Mouse (Mus musculus) intestine, postnatal 0 days (tissue): ENCODE measurements at regions not wholly inside any gene's neighbourhood (a gene's known extent, or its start where the extent isn't known, plus 50 kb on each side); places are given as distances from the start of the nearest gene placed in this dataset.

Experiments
- ATAC-seq: fragments of 200-750 bp; cut with Nextera tagmentation; 2 replicates; pipeline ENCODE4 v1.8.0; 2017; ENCODE audit warnings: mild to moderate bottlenecking, moderate TSS enrichment, moderate library complexity
- H3K27ac ChIP-seq: fragments of 300-500 bp; sonication (generic); 2 replicates; pipeline ENCODE4 v1.5.1; 2014; ENCODE audit warnings: mild to moderate bottlenecking, low read depth, low read length, moderate library complexity
- H3K27me3 ChIP-seq: fragments of 300-500 bp; sonication (generic); replicated peaks from 2 replicates; pipeline ENCODE4 v1.6.1; 2014; ENCODE audit warnings: low read length, mixed read lengths; ENCODE audit not compliant: control insufficient read depth, insufficient read depth
- H3K36me3 ChIP-seq: fragments of 300-500 bp; sonication (generic); 2 replicates; pipeline ENCODE4 v1.6.1; 2014; ENCODE audit warnings: mild to moderate bottlenecking, moderate library complexity; ENCODE audit not compliant: control insufficient read depth, insufficient read depth
- H3K4me1 ChIP-seq: fragments of 300-500 bp; sonication (generic); replicated peaks from 2 replicates; pipeline ENCODE4 v1.6.1; 2014; ENCODE audit warnings: antibody characterized with exemption, low read length, mixed read lengths; ENCODE audit not compliant: control insufficient read depth, insufficient read depth
- H3K4me2 ChIP-seq: fragments of 300-500 bp; sonication (generic); replicated peaks from 2 replicates; pipeline ENCODE4 v1.6.1; 2014; ENCODE audit warnings: low read depth, mild to moderate bottlenecking, moderate library complexity
- H3K4me3 ChIP-seq: fragments of 300-500 bp; sonication (generic); 2 replicates; pipeline ENCODE4 v1.5.1; 2014; ENCODE audit warnings: low read depth, low read length
- H3K9ac ChIP-seq: fragments of 300-500 bp; sonication (generic); 2 replicates; pipeline ENCODE4 v1.6.1; 2014; ENCODE audit warnings: mild to moderate bottlenecking, low read depth, low read length
- H3K9me3 ChIP-seq: fragments of 300-500 bp; sonication (generic); 2 replicates; pipeline ENCODE4 v1.6.1; 2016; ENCODE audit warnings: mixed run types; ENCODE audit not compliant: control insufficient read depth
- CTCF ChIP-seq: sonication (generic); IDR thresholded peaks from 2 replicates; pipeline ENCODE4 v1.5.1; 2016; ENCODE audit warnings: low read depth, mild to moderate bottlenecking, control low read depth, antibody characterized with exemption, moderate library complexity
- WGBS: fragments of 180-500 bp; shearing (Covaris S2); extraction: QIAGEN DNeasy Blood & Tissue Kit; methylation state at CpG from one replicate; pipeline ENCODE4 v1.1.7; 2014; 5-methylcytosine and 5-hydroxymethylcytosine counted together

DNA sequence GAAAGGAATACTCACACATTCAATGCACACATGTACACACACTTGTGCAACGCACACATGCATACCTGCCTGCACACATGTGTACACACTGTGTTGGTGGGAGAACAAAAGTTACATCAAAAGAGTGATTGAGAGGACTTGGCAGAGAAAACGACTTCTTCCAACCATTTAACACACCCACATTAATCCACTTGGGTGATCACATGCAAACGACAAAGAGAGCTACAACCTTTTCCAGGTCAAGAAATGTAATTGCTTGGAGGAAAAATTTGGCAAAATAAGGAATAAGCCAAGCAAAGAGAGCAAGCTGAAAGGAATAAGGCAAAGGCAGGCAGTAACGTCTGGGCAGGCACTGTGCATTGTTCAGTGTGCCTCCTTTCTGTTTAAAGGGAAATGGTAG is 67.3 kb downstream of the C1d start:
- Histone ChIP-seq H3K27me3 (no peaks in the 10 kb centered on the region), H3K4me1 (no peaks in the 10 kb centered on the region), H3K9ac (no peak overlapping the region), H3K9me3 (no peaks in the 10 kb centered on the region), H3K27ac (no peak overlapping the region), H3K4me2 (no peak overlapping the region), H3K4me3 (no peak overlapping the region), H3K36me3 (no peaks in the 10 kb centered on the region)
- ATAC-seq, result no peak
- no peak for TF ChIP-seq CTCF
- 61% methylated on average over 4 of the region's 4 CpGs for WGBS

DNA sequence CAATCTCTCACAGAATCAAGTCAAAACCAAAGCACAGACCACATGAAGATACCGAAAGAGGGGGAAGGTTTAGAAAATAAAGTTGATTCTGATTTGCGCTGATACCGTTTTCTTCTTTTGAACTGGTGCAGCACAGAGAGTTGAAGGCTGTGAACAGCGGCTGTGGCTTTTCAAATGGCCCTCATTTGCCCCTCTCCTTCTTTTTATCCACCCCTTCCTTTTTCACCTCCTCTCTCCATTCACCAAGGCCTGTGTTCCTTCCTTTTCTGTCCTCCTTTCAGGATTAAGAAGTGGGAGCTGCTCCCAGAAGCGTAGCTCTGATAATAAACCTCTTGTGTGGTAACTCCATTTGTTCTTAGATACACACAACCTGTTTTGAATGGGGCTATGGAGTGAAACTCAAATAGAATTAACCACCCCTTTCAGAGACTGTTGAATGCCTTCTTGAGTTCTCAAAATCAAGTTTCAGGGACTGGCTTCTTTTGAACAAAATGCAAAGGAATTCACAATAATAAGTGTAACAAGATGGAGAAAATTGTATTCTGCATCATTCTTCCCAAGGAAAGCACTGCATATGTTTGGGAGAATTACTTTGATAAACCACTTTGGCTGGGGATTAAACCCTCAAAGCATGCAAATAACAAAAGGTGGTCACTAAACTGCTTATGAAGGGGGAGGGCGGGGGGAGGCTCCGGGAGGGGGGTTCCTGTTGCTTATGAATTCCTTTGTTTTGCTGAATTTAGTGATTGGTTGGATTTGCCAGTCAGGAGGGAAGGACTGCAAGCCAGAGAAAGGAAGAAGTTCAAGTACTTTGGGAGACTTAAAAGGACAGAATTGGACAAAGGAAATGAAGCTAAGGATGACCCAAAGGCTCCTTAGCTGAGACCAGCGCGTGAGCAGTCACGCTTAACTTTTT is 68.6 kb downstream of the C1d start:
- no peak for TF ChIP-seq CTCF
- H3K9ac ChIP-seq, result no peak overlapping the region
- no peak overlapping the region for H3K27ac ChIP-seq
- no peaks in the 10 kb centered on the region for H3K4me1 ChIP-seq
- H3K36me3 ChIP-seq, result no peaks in the 10 kb centered on the region
- no peaks in the 10 kb centered on the region for H3K27me3 ChIP-seq
- no peak overlapping the region for H3K4me3 ChIP-seq
- no peak overlapping the region for H3K4me2 ChIP-seq
- no peak for ATAC-seq
- 75% methylated on average over 10 of the region's 10 CpGs for WGBS
- H3K9me3 ChIP-seq, result no peaks in the 10 kb centered on the region

DNA sequence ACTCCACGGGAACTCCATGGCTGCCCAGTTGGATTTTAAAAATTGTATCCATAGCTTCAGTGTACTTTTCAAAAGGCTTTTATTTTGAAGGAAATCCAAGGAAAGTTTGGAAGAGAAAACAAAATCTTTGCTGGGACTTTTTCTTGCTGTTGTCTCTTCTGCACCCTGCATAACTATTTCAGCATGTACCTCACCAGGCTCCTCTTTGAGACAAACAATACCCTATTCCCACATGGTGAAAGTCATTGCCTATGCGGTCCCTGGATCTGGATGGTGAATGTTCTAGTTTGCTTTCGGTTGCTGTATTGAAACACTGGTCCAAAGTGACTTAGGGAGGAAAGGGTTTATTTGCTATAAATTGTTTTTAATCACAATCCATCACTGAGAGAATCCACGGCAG is 69.3 kb downstream of the C1d start:
- Histone ChIP-seq H3K36me3 (no peaks in the 10 kb centered on the region), H3K4me2 (no peak overlapping the region), H3K4me1 (no peaks in the 10 kb centered on the region), H3K27me3 (no peaks in the 10 kb centered on the region), H3K9ac (no peak overlapping the region), H3K27ac (no peak overlapping the region), H3K9me3 (no peaks in the 10 kb centered on the region), H3K4me3 (no peak overlapping the region)
- TF ChIP-seq CTCF, result no peak
- WGBS, result 72% methylated on average over 4 of the region's 4 CpGs
- ATAC-seq, result no peak

DNA sequence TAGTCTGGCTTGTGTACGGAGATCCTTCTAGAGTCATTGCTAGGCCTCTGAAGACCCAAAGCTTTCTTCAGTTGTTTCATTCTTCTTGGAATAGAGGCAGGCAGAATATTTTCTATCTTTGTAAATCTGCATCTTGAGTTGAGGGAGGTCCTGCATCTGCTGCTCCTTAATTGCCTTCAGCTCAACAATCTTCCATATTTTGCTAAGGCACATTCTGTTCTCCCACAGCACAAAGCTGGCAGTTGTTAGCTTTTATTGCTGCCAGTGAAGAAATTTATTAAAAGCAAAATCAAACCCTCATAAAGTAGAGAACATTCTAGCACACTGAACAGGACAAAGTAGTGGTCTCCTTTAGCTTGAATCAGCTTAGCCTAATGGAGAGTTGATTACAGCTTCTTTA is 94.1 kb downstream of the C1d start:
- ATAC-seq, result no peak
- 88% methylated on average over 1 of the region's 1 CpGs for WGBS
- TF ChIP-seq CTCF, result no peak

DNA sequence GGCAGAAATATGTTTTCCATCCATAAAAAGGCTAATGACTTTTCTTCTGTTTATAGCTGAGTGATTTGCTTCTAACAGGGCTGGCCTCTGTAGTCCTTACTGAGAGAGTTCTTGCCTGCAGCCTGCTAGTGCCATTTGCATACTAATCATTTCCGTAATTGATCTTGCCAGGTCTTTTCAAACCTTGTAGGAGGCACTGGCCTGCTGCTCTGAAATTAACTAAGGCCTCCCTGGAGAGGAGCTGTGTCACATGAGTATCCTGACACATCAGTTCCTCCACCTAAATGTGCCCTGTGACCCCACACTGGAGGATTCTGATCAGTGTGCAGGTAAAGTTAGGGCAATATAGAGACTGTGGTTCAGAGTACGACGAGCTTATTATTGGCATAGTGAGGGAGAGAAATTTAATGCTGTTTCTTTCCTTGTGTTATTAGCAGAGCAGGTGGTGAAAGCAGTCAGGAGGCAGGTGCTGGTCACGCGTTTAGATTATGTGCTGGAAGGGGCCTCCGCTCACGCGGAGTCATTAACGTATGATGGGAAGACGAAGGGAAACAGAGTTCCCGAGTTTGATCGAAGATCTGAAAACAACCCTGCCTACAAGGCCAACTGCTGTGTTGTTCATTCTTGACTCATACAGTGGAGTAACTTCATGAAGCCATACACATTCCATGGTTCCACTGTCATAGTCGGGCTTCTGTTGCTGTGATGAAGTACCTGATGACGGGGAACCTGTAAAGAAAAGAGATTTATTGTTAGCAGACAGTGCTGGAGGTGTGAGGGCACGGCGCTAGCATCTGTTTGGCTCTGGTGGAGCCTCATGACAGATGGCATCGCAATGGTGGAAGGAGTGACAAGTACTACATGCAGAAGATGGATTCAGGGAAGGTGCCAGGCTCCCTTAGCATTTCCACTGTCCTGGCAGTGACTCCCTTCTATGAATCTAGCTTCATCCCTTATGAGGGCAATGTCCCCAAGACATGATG is 95.1 kb downstream of the C1d start:
- H3K4me1 ChIP-seq, result no peaks in the 10 kb centered on the region
- TF ChIP-seq CTCF, result no peak
- no peak overlapping the region for H3K4me3 ChIP-seq
- ATAC-seq, result no peak
- H3K4me2 ChIP-seq, result no peak overlapping the region
- H3K27me3 ChIP-seq, result no peaks in the 10 kb centered on the region
- H3K36me3 ChIP-seq, result no peaks in the 10 kb centered on the region
- 68% methylated on average over 17 of the region's 17 CpGs for WGBS
- H3K27ac ChIP-seq, result no peak overlapping the region
- H3K9ac ChIP-seq, result no peak overlapping the region
- no peaks in the 10 kb centered on the region for H3K9me3 ChIP-seq

More for the DNA sequence above, 94.1 kb downstream of the C1d start:
- Histone ChIP-seq H3K36me3 (no peaks in the 10 kb centered on the region), H3K9me3 (no peaks in the 10 kb centered on the region), H3K27me3 (no peaks in the 10 kb centered on the region), H3K4me3 (no peak overlapping the region), H3K4me2 (no peak overlapping the region), H3K9ac (no peak overlapping the region), H3K27ac (no peak overlapping the region), H3K4me1 (no peaks in the 10 kb centered on the region)

DNA sequence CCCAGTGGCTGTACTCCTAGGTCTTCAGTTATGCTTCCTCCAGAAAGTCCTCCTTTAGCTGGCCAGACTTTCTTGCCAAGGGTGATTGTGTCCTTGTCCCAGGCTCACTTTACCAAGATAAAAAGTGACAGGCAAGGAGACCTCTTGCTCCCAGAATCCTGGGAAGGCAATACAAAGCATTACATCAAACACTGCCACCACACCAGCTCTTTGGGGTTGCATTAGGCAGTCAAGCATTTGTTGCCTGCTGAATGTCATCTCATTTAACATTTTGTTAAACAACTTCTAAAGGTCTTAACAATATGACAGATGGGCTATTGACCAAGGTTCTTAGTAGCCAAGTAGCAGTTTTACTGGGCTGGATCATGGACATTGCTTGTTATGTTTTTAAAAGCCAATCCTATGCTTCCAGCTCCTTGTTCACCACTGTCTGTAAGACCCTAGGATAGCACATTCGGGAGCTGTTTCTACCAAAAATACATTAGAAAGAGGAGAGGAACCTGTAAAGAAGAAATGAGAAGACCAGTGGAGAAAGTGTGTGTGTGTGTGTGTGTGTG is 102.4 kb downstream of the C1d start:
- Histone ChIP-seq H3K4me3 (no peak overlapping the region), H3K9me3 (no peaks in the 10 kb centered on the region), H3K27me3 (no peaks in the 10 kb centered on the region), H3K27ac (no peak overlapping the region), H3K4me1 (no peaks in the 10 kb centered on the region), H3K4me2 (no peak overlapping the region), H3K36me3 (no peaks in the 10 kb centered on the region), H3K9ac (no peak overlapping the region)
- WGBS, result 92% methylated on average over 1 of the region's 1 CpGs
- no peak for ATAC-seq
- TF ChIP-seq CTCF, result no peak
